Mouse (Mus musculus) myocyte (in vitro differentiated cells): Measurements from ENCODE around the gene Pcgf3. TPM values are rescaled to one million over a fixed set of nuclear protein-coding genes. Genes with fewer than 3 reads are reported as not detected.

Experiments
- H3K27me3 ChIP-seq: one replicate; pipeline ENCODE4 v1.6.1; 2011; ENCODE audit not compliant: control insufficient read depth, insufficient read depth, insufficient read length
- H3K36me3 ChIP-seq: one replicate; pipeline ENCODE4 v1.6.1; 2011; ENCODE audit not compliant: control insufficient read depth, insufficient read depth
- H3K4me2 ChIP-seq: one replicate; pipeline ENCODE4 v1.6.1; 2011; ENCODE audit warnings: low read depth, control low read depth
- H3K4me3 ChIP-seq: one replicate; pipeline ENCODE4 v1.5.1; 2011; ENCODE audit warnings: mild to moderate bottlenecking, control low read depth, moderate library complexity
- H3K79me2 ChIP-seq: one replicate; pipeline ENCODE4 v1.6.1; 2011; ENCODE audit not compliant: control insufficient read depth, insufficient read depth
- H3ac ChIP-seq: one replicate; pipeline ENCODE4 v1.6.1; 2011; ENCODE audit not compliant: control insufficient read depth, insufficient read length
- CEBPB ChIP-seq: IDR thresholded peaks from 2 replicates; pipeline ENCODE4 v1.6.1; 2011; ENCODE audit warnings: mild to moderate bottlenecking, moderate library complexity; ENCODE audit not compliant: poor library complexity, insufficient read depth, severe bottlenecking
- E2F4 ChIP-seq: IDR thresholded peaks from one replicate; pipeline ENCODE4 v1.6.1; 2011; ENCODE audit warnings: mild to moderate bottlenecking, control low read depth, moderate library complexity; ENCODE audit not compliant: insufficient read depth
- MAX ChIP-seq: IDR thresholded peaks from one replicate; pipeline ENCODE4 v1.6.1; 2011; ENCODE audit warnings: low read depth, mild to moderate bottlenecking, control low read depth
- MYOD1 ChIP-seq, 3 experiments: IDR thresholded peaks; one replicate each; pipeline ENCODE4 v1.6.1; 2011; ENCODE audit warnings: control low read depth in 2 of 3, low read depth in 2 of 3, mild to moderate bottlenecking in 2 of 3, moderate library complexity in 1 of 3; ENCODE audit not compliant: insufficient read length in 2 of 3, control insufficient read depth in 1 of 3
- MYOG ChIP-seq, 3 experiments: IDR thresholded peaks; one replicate each; pipeline ENCODE4 v1.6.1; 2011; ENCODE audit warnings: control low read depth in 2 of 3, low read depth in 2 of 3, mild to moderate bottlenecking in 2 of 3; ENCODE audit not compliant: insufficient read length in 2 of 3, control insufficient read depth in 1 of 3, insufficient read depth in 1 of 3
- POLR2A ChIP-seq: IDR thresholded peaks from one replicate; pipeline ENCODE4 v1.6.1; 2011; ENCODE audit warnings: low read depth, mild to moderate bottlenecking, control low read depth, moderate library complexity; ENCODE audit not compliant: insufficient read length
- POLR2AphosphoS2 ChIP-seq: IDR thresholded peaks from one replicate; pipeline ENCODE4 v1.6.1; 2011; ENCODE audit warnings: low read depth, control low read depth; ENCODE audit not compliant: insufficient read length
- REST ChIP-seq: IDR thresholded peaks from one replicate; pipeline ENCODE4 v1.6.1; 2011; ENCODE audit warnings: mild to moderate bottlenecking, control low read depth, moderate library complexity; ENCODE audit not compliant: insufficient read depth, insufficient read length
- SRF ChIP-seq: IDR thresholded peaks from one replicate; pipeline ENCODE4 v1.6.1; 2011; ENCODE audit warnings: low read depth; ENCODE audit not compliant: control insufficient read depth, insufficient read length
- TCF12 ChIP-seq: IDR thresholded peaks from one replicate; pipeline ENCODE4 v1.6.1; 2011; ENCODE audit warnings: mild to moderate bottlenecking, control low read depth; ENCODE audit not compliant: poor library complexity, insufficient read depth, severe bottlenecking
- TCF3 ChIP-seq: IDR thresholded peaks from one replicate; pipeline ENCODE4 v1.6.1; 2011; ENCODE audit warnings: low read depth, control low read depth; ENCODE audit not compliant: insufficient read length
- USF1 ChIP-seq: IDR thresholded peaks from one replicate; pipeline ENCODE4 v1.6.1; 2011; ENCODE audit warnings: low read depth, mild to moderate bottlenecking, control low read depth, moderate library complexity
- polyA plus RNA-seq: library from polyadenylated mRNA; unstranded; fragments of >200 nt; fragmentation: generic; extraction: Trizol; gene quantifications from one replicate; pipeline ENCODE4 v1.2.1, GENCODE M21; 2012; ENCODE audit warnings: missing spikeins

Pcgf3 gene
- polyA plus RNA-seq, 1 experiment = 19.7 TPM

DNA sequence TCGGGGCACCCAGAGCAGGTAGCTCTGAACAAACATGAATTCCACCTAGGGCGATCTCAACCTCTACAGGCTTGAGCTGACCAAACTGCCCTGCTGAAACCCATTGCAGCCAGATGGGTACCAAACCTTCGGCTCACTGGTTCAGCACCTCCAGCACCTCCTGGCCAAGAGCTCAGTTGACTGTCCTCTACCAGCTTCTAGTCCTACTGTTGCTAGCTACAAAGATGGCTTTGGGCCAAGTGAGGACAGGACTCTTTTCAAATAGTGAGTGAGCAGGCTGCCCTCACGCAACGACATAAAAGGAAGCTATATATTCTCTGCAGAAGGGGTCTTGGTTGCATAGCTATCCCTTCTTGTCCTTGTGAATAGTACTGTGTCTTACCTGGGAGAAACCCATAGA lies 86.6 kb downstream of the Pcgf3 start:
- Histone ChIP-seq H3K4me3 (no peak overlapping the region), H3K4me2 (no peak overlapping the region), H3ac (no peak overlapping the region), H3K79me2 (no peaks in the 10 kb centered on the region), H3K27me3 (peaks cover 23% of the 10 kb centered on the region), H3K36me3 (no peaks in the 10 kb centered on the region)
- TF ChIP-seq MYOD1 (IDR thresholded peaks at IDR 0.05; ENCODE audit: control insufficient read depth in 1 of 3, insufficient read length in 2 of 3, low read depth in 2 of 3) (no peak), E2F4 (no peak), POLR2AphosphoS2 (no peak), MYOG (IDR thresholded peaks at IDR 0.05; ENCODE audit: control insufficient read depth in 1 of 3, insufficient read depth in 1 of 3, insufficient read length in 2 of 3, low read depth in 2 of 3) (no peak), USF1 (no peak), MAX (no peak), POLR2A (no peak), TCF12 (no peak)

DNA sequence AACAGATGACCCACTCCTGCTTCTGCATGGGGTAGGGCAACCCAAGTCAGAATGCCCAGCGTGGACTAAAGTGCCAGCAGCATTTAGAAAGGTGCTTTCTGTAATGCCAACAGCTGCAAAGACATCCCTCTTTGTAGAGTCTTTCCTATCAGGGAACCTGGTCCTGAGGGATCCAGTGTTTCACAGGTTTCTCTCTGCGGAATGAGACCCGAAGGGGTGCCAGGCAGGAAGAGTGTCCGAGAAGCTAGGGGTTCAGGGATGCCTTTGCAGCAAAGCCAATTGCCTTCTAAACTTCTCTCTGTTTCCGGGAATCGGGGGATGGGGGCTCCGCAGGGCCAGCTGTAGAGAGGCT lies 88.1 kb downstream of the Pcgf3 start:
- TF ChIP-seq POLR2A (no peak), E2F4 (no peak), POLR2AphosphoS2 (no peak), MYOD1 (IDR thresholded peaks at IDR 0.05; ENCODE audit: control insufficient read depth in 1 of 3, insufficient read length in 2 of 3, low read depth in 2 of 3) (no peak), USF1 (no peak), MYOG (IDR thresholded peaks at IDR 0.05; ENCODE audit: control insufficient read depth in 1 of 3, insufficient read depth in 1 of 3, insufficient read length in 2 of 3, low read depth in 2 of 3) (no peak), SRF (no peak), CEBPB (no peak), TCF12 (no peak), REST (no peak), MAX (no peak), TCF3 (no peak)
- Histone ChIP-seq H3K4me2 (no peak overlapping the region), H3K79me2 (no peaks in the 10 kb centered on the region), H3K4me3 (no peak overlapping the region), H3ac (no peak overlapping the region), H3K27me3 (peaks cover 16% of the 10 kb centered on the region), H3K36me3 (no peaks in the 10 kb centered on the region)

DNA sequence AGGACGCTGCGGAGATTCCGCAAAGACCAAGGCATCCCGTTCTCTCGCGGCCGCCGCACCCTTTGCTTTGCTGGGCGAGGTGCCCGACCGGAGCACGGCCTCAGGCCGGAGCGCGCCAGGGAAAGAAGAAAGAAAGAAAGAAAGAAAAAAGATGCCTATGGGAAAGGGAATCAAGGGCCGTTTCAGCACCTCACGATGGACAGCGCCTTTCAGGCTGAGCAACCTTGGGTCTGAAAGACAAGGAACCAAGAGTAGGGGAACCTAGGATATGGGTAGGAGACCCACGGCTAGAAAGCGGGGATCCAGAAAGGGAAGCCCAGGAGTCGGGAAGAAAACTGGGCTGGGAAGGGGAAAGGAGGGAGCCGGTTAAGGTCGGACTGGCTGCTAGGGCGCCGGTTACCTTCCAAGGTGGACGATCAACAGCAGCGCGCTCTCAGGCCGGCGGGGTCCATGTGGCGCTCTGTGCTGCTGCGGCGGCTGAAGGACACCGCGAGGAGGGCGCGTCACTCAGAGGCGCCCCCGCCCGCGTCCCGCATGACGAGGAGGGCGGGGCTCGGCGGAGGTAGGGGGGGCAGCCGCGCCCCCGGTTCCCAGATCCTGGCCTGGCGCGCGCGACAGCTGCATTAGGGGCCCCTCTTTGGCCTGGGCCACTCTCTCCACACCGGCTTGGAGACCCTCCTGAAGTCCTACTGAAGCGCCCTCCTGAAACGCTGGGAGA lies 88.6 kb downstream of the Pcgf3 start, which contains the start of gene Cplx1:
Gene Cplx1 (minus strand): TSS at position 536 of the 718 bp plus-strand sequence.
- Histone ChIP-seq H3ac (no peak within 1 kb of the TSS), H3K79me2 (no peaks in the 10 kb centered on the region), H3K27me3 (peaks cover 15% of the 10 kb centered on the region), H3K36me3 (no peaks in the 10 kb centered on the region), H3K4me2 (no peak within 1 kb of the TSS), H3K4me3 (no peak within 1 kb of the TSS)
- TF ChIP-seq USF1 (no peak), REST (peak; percentile 86), MAX (peak; percentile 54)

DNA sequence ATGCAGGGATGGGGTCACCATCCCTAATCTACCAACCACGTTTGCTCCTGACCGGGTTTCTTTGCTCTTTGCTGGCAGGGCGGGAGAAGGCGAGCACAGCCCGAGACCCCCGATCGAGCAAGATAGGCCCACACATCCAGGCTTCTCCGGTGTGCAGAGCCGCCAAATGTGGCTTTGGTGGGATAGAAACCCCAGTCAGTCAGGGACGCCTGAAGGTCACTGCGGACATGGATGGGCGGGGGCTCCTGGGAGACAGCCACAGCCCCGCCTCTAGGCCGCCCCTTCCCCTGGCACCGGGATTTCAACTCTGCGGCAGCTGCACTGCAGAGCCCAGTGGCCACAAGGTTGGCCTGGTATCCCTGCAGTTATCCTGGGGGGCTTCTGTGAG lies 89.2 kb downstream of the Pcgf3 start:
- peaks cover 15% of the 10 kb centered on the region for H3K27me3 ChIP-seq
- H3K4me3 ChIP-seq = no peak overlapping the region
- no peaks in the 10 kb centered on the region for H3K36me3 ChIP-seq

DNA sequence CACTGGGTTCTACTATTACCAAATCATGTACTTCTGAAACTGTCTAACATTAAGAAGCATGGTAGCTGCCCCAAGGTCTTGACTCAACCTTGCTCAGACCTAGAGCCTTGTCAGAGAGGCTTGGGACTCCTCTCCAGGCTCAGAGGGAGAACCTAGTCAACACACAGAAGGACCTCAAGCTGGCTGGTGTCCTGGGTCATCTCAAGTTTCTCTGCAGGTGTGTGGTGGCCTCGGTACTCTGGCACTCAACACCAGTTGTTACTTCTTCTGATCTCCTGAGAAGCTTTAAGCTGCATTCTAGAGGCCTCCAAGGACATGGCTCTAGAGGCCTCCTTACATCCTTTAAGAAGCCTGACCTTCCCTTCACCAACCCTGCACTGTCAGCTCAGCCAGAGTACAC lies 93.0 kb downstream of the Pcgf3 start:
- Histone ChIP-seq H3K27me3 (peaks cover 15% of the 10 kb centered on the region), H3K36me3 (no peaks in the 10 kb centered on the region), H3K79me2 (no peaks in the 10 kb centered on the region), H3ac (no peak overlapping the region), H3K4me3 (no peak overlapping the region), H3K4me2 (no peak overlapping the region)
- TF ChIP-seq TCF3 = no peak
- TF ChIP-seq SRF = no peak
- no peak for TF ChIP-seq MYOD1 (IDR thresholded peaks at IDR 0.05; ENCODE audit: control insufficient read depth in 1 of 3, insufficient read length in 2 of 3, low read depth in 2 of 3)
- TF ChIP-seq CEBPB = no peak
- TF ChIP-seq MAX = no peak
- TF ChIP-seq E2F4 = no peak
- no peak for TF ChIP-seq USF1
- TF ChIP-seq REST = no peak
- no peak for TF ChIP-seq TCF12

More for the DNA sequence above, 89.2 kb downstream of the Pcgf3 start:
- no peak overlapping the region for H3ac ChIP-seq
- TF ChIP-seq POLR2AphosphoS2 (no peak), MYOD1 (IDR thresholded peaks at IDR 0.05; ENCODE audit: control insufficient read depth in 1 of 3, insufficient read length in 2 of 3, low read depth in 2 of 3) (no peak), TCF12 (no peak), POLR2A (no peak), TCF3 (no peak), E2F4 (no peak), CEBPB (no peak), MYOG (IDR thresholded peaks at IDR 0.05; ENCODE audit: control insufficient read depth in 1 of 3, insufficient read depth in 1 of 3, insufficient read length in 2 of 3, low read depth in 2 of 3) (no peak), MAX (no peak), REST (no peak), USF1 (no peak), SRF (no peak)
- no peak overlapping the region for H3K4me2 ChIP-seq
- no peaks in the 10 kb centered on the region for H3K79me2 ChIP-seq

Other genes starting within 250 kb of the Pcgf3 start
- gene Dr1, start 192.3 kb upstream of the Pcgf3 start, polyA plus RNA-seq = 15.1 TPM
- 1.8 TPM for gene Pigg, start 148.6 kb upstream of the Pcgf3 start, polyA plus RNA-seq
- gene Gm42517, start 93.3 kb upstream of the Pcgf3 start, polyA plus RNA-seq = 1.1 TPM
- gene Pde6b, start 72.8 kb upstream of the Pcgf3 start, polyA plus RNA-seq = 0.02 TPM
- gene Atp5k, start 26.8 kb upstream of the Pcgf3 start, polyA plus RNA-seq = 1,348 TPM
- gene Mfsd7a, start 12.3 kb upstream of the Pcgf3 start, polyA plus RNA-seq = 17.1 TPM
- not detected for gene Cplx1, start 88.8 kb downstream of the Pcgf3 start, polyA plus RNA-seq
- 46.1 TPM for gene Gak, start 168.5 kb downstream of the Pcgf3 start, polyA plus RNA-seq
- gene Tmem175, start 168.5 kb downstream of the Pcgf3 start, polyA plus RNA-seq = 15.1 TPM
- 4.3 TPM for gene Idua, start 199.1 kb downstream of the Pcgf3 start, polyA plus RNA-seq
- gene Dgkq, start 208.4 kb downstream of the Pcgf3 start, polyA plus RNA-seq = 4.3 TPM
- 0.13 TPM for gene Slc26a1, start 214.3 kb downstream of the Pcgf3 start, polyA plus RNA-seq
- gene Fgfrl1, start 231.2 kb downstream of the Pcgf3 start, polyA plus RNA-seq = 93.3 TPM